Mouse (Mus musculus): Measurements from ENCODE around the gene Ncf4. TPM values are rescaled to one million over a fixed set of nuclear protein-coding genes. Genes with fewer than 3 reads are reported as not detected.

The Ncf4 gene
- total RNA-seq (2014; fragmentation: Nextera tagmentation) (122 and 173 TPM in 2 replicates), total RNA-seq (2017) (73.5 and 77.6 TPM in 2 replicates)

DNA sequence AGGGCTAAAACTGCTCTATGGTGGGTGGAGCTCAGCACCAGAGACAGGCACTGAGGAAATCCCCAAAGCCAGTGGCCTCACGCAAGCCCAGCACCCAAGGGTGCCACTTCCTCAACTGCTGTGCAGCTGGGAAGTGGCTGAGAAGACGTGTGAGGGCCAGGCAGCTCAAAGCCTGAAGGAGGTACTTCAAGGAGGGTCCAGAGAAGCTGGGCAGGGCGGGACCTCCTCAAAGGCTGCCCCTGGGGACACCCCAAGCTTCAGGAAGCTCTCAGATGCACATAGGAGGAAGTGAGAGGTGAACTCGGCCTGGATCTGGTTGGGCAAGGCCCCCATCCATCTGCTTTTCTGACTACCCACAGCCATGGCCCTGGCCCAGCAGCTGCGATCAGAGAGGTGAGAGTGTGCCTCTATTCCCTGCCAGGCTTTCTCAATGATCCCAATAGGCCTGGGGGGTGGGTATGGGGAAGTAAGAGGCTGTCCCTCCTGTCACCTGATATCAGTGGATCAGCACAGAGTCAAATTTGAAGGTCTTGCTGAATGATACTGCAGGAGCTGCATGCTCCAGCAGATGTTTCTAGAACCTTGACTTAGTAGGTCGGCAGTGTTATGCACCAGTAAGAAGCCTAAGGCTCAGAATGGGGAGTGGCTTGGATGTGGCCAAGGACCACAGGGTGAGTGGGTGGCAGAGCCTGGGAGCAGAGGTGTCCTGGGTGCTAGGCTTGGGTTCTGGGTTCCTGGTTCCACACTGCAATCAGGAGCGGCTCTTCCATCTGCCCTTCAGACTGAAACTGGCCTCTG lies at the start of gene Ncf4:
TSS of gene Ncf4 (plus strand) at position 107 of the 798 bp plus-strand sequence.
- ATAC-seq (replicated peaks; ENCODE audit: poor library complexity, severe bottlenecking), result peak; percentile 70

DNA sequence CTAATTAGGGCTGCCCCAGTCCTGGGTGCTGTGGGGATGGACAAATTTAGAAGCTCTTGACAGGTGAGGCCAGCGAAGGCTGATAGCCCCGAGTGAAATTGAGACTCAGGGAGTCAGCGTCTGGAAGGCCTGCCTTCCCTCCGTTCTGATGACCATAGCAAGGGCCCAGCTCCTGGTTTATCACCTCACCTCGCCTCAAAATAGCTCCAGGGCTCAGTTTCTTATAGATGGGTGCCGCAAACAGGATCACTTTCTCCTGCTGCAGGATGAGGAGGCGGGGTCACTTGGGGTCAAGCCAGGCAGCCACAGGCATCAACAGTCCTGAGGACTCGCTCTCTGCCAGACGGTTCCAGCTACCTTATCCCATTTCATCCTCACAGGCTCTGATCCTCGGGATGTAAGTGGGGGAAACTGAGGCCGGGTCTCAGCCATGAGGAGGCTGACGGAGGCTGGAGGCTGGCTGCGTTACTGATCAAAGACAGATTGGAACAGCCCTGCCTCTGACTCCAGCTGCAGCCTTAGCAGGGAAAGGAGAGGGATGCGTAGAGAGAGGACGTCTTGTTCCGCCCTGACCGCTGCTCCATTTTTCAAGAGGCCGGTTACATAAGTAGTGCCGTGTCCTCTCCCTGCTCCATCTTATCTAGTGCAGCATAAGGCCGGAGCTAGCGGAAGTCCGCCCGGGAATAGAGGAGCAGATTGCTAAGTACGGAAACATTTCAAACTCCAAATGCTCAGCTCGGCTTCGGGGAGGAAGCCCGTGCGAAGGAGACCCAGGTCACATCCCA lies 49.3 kb upstream of the Ncf4 start:
- no peak for ATAC-seq (replicated peaks; ENCODE audit: poor library complexity, severe bottlenecking)

DNA sequence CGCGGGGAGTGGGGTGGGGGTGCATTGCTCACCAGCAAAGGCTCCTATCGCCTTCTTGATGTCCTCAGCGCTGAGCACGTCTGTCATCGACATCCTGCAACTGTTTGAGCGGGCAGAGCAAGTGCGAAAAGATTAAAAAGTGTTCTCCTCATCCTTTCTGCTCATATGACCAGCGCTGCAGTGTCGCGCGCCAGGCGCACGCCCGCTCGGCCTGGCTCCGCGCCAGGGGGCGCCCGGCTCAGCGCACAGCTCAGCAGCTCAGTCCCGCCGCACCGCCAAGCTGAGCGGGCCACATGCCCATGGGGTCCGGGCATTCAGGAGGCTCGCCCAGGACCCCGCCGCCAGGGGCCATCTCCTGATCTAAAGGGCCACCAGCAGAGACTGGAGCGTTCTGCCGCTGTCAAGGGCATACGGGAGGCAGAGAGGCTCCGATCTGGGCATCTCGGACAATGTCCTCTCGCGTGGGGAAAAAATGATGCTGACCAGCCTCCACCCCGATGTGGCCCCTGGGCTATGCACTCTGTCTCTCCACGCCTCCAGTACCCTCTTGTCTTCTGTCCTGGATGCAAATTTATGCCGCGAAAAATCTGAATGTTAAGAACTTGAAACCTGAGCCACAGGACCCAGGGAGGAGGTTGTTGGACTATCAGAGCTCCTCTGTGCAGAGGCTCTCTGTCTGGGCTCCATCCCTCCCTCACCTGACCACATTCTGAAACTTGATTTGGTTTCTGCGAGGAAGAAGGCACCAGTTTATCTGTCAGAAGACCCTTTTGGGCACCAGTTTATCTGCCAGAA lies 40.4 kb upstream of the Ncf4 start:
- no peak; the same call in 1 of the 2 replicates for ATAC-seq (replicated peaks; ENCODE audit: poor library complexity, severe bottlenecking)

- no peak; the same call in 1 of the 2 replicates for ATAC-seq (replicated peaks; ENCODE audit: poor library complexity, severe bottlenecking)
Measured at GRCm38 (mm10) chr15:78205192-78205591, 39.4 kb upstream of the Ncf4 start.

DNA sequence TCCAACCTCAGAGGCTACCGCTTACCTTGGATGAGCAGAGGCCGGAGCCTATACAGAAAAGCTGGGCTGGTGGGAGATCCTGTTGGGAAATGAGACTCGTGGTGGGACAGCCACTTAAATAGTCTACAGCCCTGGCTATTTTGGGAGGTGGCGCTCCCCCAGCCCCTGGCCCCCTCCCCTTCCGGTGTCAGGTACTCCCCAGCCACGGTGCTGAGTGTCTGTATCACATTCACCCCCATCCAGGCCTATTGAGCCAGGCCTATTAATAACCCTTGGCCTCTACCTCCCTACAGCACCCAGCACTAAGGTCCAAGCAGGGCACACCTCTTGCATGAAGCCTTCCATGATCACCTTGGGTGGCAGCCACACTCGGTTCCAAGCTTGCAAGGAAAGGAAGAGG lies 38.3 kb upstream of the Ncf4 start, which contains the start of gene Pvalb:
TSS of gene Pvalb (minus strand) at position 89 of the 400 bp plus-strand sequence.
- no peak for ATAC-seq (replicated peaks; ENCODE audit: poor library complexity, severe bottlenecking)

DNA sequence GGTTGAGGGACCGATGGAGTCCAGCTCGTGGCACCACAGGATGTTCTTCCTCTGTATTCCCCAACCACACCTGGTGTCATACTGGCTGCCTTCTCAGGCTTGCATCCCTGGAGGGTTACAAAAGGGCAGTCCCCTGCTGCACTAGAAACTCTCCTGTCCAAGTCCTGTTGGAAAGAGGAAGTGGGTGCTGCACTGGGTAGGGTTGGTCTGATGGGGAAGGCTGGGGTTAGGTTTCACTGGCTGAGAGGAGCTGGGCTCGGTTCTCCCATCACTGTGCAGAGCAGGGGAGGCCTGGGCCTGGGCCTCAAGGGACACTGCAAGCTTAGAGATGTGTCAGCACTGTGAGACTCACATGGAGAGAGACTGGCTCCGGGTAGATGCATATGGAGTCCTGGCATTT lies 34.4 kb upstream of the Ncf4 start:
- ATAC-seq (replicated peaks; ENCODE audit: poor library complexity, severe bottlenecking), result peak; percentile 58

- no peak for ATAC-seq (replicated peaks; ENCODE audit: poor library complexity, severe bottlenecking)
Measured at GRCm38 (mm10) chr15:78211367-78211766, 33.2 kb upstream of the Ncf4 start.

DNA sequence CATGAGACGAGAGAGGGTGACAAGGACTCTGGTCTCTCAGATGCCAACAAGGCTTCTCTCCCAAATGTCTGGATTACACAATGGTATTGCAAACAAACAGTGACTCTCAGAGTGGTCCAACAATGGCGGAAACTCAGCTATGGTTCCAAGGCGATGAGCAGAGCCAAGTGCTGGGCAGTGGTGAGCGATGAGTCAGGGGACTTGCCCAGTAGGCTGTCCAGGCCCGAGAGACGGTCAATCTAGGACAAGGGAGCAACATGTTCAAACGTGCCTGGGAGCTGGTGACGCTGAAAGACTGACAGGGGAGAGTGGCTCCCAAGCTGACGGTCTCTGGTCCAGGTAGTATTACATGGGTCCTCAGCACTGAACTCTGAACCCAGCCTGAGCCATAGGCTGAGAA lies 29.3 kb upstream of the Ncf4 start:
- no peak for ATAC-seq (replicated peaks; ENCODE audit: poor library complexity, severe bottlenecking)

DNA sequence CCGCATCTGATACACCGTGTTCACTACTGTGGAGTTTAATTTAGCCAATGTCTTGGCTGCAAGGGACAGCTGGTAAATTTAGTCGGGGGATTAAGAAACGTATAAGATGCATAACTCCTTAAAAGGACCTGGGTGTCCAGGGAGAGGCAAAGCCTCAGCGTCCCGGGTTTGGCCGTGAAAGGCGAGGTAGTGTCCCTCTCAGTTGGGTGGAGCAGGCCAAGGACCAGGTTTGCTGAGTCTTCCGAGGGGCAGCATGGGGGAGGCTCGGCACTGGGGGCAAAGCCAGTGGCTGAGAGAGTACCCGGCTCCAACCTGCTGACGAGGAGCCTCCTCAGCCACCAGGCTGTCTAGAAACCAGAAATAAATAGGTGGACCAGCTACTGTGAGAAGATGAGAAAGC lies 16.8 kb upstream of the Ncf4 start:
- no peak for ATAC-seq (replicated peaks; ENCODE audit: poor library complexity, severe bottlenecking)

DNA sequence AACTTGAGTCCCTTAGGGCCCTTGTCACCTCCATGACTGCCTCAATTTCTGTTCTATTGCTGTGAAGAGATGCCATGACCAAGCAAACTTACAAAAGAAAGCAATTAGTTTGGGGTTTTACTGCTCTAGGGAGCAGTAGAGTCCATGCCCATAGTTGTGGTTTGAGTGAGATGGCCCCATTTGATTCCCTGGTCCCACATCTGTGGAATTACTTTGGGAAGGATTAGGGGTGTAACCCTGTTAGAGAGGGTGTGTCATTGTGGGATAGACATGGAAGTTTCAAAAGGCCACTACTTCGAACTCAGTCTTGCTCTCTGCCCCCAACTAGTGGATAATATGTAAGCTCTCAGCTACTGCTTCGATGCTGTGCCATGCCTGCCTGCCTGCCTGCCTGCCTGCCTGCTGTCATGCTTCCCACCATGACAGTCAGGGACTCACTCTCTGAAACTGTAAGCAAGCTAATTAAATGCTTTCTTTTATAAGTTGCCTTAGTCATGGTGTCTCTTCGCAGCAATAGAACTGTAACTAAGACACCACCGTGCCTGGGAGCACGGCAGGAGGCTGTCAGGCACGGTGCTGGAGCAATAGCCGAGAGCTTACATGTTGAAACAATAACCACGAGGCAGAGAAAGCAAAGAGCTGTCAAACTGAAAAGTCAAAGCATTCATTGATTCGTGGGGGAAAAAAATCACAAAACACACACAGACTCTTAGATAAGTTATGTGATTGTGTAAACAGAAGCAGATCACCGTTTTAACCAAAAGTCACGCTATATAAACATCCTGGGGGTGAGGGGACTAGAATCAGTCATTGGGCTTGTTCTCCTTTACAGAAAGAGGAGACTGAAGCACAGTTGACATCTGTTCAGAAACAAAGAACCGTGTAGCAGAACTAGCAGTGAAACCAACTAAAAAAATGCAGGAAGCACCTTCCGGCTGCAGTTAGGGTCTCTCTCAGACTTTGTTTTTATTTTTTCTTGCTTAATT lies 13.0 kb upstream of the Ncf4 start:
- no peak for ATAC-seq (replicated peaks; ENCODE audit: poor library complexity, severe bottlenecking)

GRCm38 (mm10) chr15:78234823-78235509 lies 9.6 kb upstream of the Ncf4 start:
- ATAC-seq (replicated peaks; ENCODE audit: poor library complexity, severe bottlenecking), result no peak

DNA sequence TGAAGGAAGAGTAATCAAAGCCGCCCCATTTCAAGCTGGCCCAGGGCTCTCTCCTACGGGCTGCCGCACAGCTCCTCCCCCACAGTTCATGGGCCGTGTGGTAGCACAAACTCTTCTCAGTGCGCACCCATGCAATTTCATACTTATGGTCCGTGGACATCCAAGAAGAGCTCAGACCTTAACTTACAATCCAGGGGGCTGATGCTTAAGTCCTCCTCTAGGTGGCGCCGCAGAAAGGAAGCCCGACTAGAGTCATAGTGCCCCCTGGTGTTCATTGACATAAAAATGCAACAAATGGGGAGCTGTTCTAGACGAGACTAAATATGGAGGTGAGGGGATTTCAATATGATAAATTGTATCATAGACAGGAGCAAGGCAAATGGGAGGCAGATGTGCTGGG lies 5.1 kb upstream of the Ncf4 start:
- peak; percentile 65 for ATAC-seq (replicated peaks; ENCODE audit: poor library complexity, severe bottlenecking)

DNA sequence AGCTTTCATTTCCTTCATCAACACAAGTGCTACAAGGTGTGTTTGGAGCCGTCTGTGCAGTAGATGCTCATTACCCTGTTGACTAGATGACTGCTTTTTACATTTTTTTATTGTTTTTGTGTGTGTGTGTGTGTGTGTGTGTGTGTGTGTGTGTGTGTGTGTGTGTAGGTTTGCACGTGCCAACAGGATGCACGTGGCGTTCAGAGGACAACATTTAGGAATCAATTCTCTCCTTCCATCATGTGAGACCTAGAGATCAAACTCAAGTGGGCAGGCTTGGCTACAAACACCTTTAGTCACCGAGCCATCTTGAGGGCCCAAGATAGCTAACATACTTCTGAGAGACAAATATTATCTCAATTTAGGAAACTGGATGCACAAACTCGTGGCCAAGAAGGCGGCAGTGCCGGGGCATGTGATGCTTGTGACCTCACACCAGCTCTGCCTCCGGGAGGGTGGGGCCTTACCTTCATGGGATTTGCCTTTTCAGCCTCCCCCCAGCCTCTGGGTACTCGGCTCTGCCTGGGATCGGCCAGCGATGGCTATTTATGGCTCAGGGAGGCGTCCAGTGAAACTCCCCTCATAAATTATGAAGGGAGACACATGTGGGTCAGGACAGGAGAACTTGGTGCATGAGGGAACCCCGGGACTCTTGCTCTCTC lies 4.5 kb upstream of the Ncf4 start:
- no peak for ATAC-seq (replicated peaks; ENCODE audit: poor library complexity, severe bottlenecking)

GRCm38 (mm10) chr15:78241335-78241734 lies 3.3 kb upstream of the Ncf4 start:
- no peak for ATAC-seq (replicated peaks; ENCODE audit: poor library complexity, severe bottlenecking)

DNA sequence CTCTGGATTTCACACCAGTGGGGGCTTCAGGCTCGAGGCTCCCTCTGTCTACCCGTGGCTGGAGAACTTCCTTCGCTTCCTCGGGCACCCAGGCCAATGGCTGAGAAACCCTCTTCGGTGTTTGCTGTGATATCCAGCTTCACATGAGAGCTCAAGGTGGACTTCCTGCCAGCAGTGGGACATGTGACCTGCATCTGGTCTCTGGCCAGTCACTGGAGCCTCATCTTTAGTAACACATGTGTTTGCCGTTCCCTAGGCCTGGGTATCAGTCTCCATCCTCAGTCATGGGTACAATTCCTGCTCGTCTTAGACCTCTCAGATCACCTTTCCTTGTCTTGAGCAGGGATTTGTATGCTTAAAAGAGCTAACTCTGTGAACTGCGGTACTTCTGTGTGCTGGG lies 1.5 kb upstream of the Ncf4 start:
- no peak for ATAC-seq (replicated peaks; ENCODE audit: poor library complexity, severe bottlenecking)

GRCm38 (mm10) chr15:78243774-78244173 lies 827 bp upstream of the Ncf4 start:
- ATAC-seq (replicated peaks; ENCODE audit: poor library complexity, severe bottlenecking), result no peak

- no peak for ATAC-seq (replicated peaks; ENCODE audit: poor library complexity, severe bottlenecking)
Measured at GRCm38 (mm10) chr15:78246143-78247116, 1.8 kb downstream of the Ncf4 start.
